ENCODE assay signal across 16 mouse cellular contexts in genomic region chr9:122130666-122131065, GRCm38 (mm10). TPM values are rescaled to one million over a fixed set of nuclear protein-coding genes. Genes with fewer than 3 reads are reported as not detected.
DNase-seq lines count a peak whose midpoint lies in the region; ATAC-seq and TF ChIP-seq lines count a peak whose summit lies in the region.
"Had no signal": no experiment of that assay in that cellular context is flagged by ENCODE, and none has a peak within 500 bp of the region (broad histone marks: within the 10 kb centered on the region; RNA-seq: fewer than 3 reads in every experiment).

No protein-coding gene starts in this region.

- DNase-seq in gastrocnemius, adult 2 months, result peak; percentile 34
- DNase-seq in gastrocnemius, adult 18-20 months (ENCODE audit: low spot score), result no peak
- DNase-seq in liver, adult 2 months (ENCODE audit: extremely low read depth, low read depth, low spot score), result no peak
- no peak for DNase-seq in stomach, postnatal 0 days (ENCODE audit: low spot score)
- DNase-seq in kidney, adult 9 months, result no peak
- DNase-seq: adrenal gland, adult 2 months; heart, postnatal 14 days; right cerebral cortex, postnatal 25 days had no signal

- peak overlapping the region; percentile 20 for H3K9ac ChIP-seq in liver, adult 2 months (ENCODE audit: low read depth, low read length)
- H3K9ac ChIP-seq in liver, embryonic 12.5 days, result no peak overlapping the region
- H3K9ac ChIP-seq in stomach, embryonic 15.5 days, result no peak overlapping the region
- H3K9ac ChIP-seq in stomach, postnatal 0 days (ENCODE audit: low read length), result no peak overlapping the region
- no peak overlapping the region; the same call in 1 of the 2 replicates for H3K9ac ChIP-seq in stomach, embryonic 16.5 days (ENCODE audit: low read length)
- H3K9ac ChIP-seq: hindbrain, embryonic 14.5 days had no signal

- no peaks in the 10 kb centered on the region for H3K27me3 ChIP-seq in liver, adult 2 months (ENCODE audit: control insufficient read depth, insufficient read depth, low read length)
- no peaks in the 10 kb centered on the region for H3K27me3 ChIP-seq in liver, embryonic 12.5 days (replicated peaks)
- no peaks in the 10 kb centered on the region for H3K27me3 ChIP-seq in stomach, embryonic 15.5 days (replicated peaks)
- no peaks in the 10 kb centered on the region for H3K27me3 ChIP-seq in stomach, postnatal 0 days (ENCODE audit: control insufficient read depth, insufficient read depth, low read length)
- H3K27me3 ChIP-seq in stomach, embryonic 16.5 days (ENCODE audit: control insufficient read depth, insufficient read depth, low read length), result no peaks in the 10 kb centered on the region
- H3K27me3 ChIP-seq: CH12.LX had no signal

- no peak overlapping the region for H3K4me2 ChIP-seq in liver, embryonic 12.5 days
- H3K4me2 ChIP-seq in stomach, embryonic 15.5 days, result no peak overlapping the region
- no peak overlapping the region for H3K4me2 ChIP-seq in stomach, postnatal 0 days (replicated peaks; ENCODE audit: low read depth)
- no peak overlapping the region for H3K4me2 ChIP-seq in stomach, embryonic 16.5 days (ENCODE audit: low read depth, low read length)
- H3K4me2 ChIP-seq: hindbrain, embryonic 14.5 days had no signal

- WGBS in liver, adult 2 months, result 30% methylated on average over 3 of the region's 3 CpGs
- WGBS in liver, embryonic 12.5 days (ENCODE audit: insufficient replicate concordance), result 53% methylated on average over 3 of the region's 3 CpGs
- 36% methylated on average over 3 of the region's 3 CpGs for WGBS in stomach, embryonic 15.5 days
- 44% methylated on average over 3 of the region's 3 CpGs for WGBS in stomach, postnatal 0 days
- WGBS in stomach, embryonic 16.5 days, result 21% methylated on average over 3 of the region's 3 CpGs

- H3K4me1 ChIP-seq in liver, adult 2 months (ENCODE audit: control insufficient read depth, insufficient read depth, low read length), result peaks cover 63% of the 10 kb centered on the region
- peaks cover 61% of the 10 kb centered on the region for H3K4me1 ChIP-seq in liver, embryonic 12.5 days
- H3K4me1 ChIP-seq in stomach, embryonic 15.5 days, result peaks cover 29% of the 10 kb centered on the region
- H3K4me1 ChIP-seq in stomach, postnatal 0 days (replicated peaks; ENCODE audit: control insufficient read depth, insufficient read depth), result peaks cover 7% of the 10 kb centered on the region; the same call in 1 of the 2 replicates
- peaks cover 19% of the 10 kb centered on the region for H3K4me1 ChIP-seq in stomach, embryonic 16.5 days (ENCODE audit: control insufficient read depth, insufficient read depth, low read length)

- peaks cover 14% of the 10 kb centered on the region for H3K36me3 ChIP-seq in liver, adult 2 months (ENCODE audit: control insufficient read depth, insufficient read depth, low read length)
- peaks cover 10% of the 10 kb centered on the region for H3K36me3 ChIP-seq in liver, embryonic 12.5 days
- 0 out of 2 replicates have a peak, but pooled peaks cover 4% of the 10 kb centered on the region for H3K36me3 ChIP-seq in stomach, embryonic 15.5 days
- H3K36me3 ChIP-seq in stomach, postnatal 0 days (ENCODE audit: control insufficient read depth, insufficient read depth, low read length), result no peaks in the 10 kb centered on the region
- no peaks in the 10 kb centered on the region for H3K36me3 ChIP-seq in stomach, embryonic 16.5 days (ENCODE audit: control insufficient read depth, insufficient read depth, low read length)

- TF ChIP-seq POLR2A in liver, adult 2 months (IDR thresholded peaks at IDR 0.05; ENCODE audit: extremely low read depth, insufficient read depth, low read length), result no peak

- no peaks in the 10 kb centered on the region for H3K9me3 ChIP-seq in liver, embryonic 12.5 days (replicated peaks)
- no peaks in the 10 kb centered on the region for H3K9me3 ChIP-seq in stomach, embryonic 15.5 days
- H3K9me3 ChIP-seq in stomach, postnatal 0 days (ENCODE audit: control insufficient read depth, low read length), result no peaks in the 10 kb centered on the region
- no peaks in the 10 kb centered on the region for H3K9me3 ChIP-seq in stomach, embryonic 16.5 days (replicated peaks; ENCODE audit: control insufficient read depth, low read length)
- H3K9me3 ChIP-seq: limb, embryonic 10.5 days had no signal

- intact Hi-C loops in gastrocnemius, adult 2 months (cut with DNase I), result no loop called here

- ATAC-seq in liver, embryonic 12.5 days, result no peak
- ATAC-seq in stomach, embryonic 15.5 days (ENCODE audit: insufficient read depth, low FRiP score, low read depth), result no peak
- ATAC-seq in stomach, postnatal 0 days (ENCODE audit: low FRiP score, low TSS enrichment), result no peak
- ATAC-seq in stomach, embryonic 16.5 days (ENCODE audit: insufficient read depth, low FRiP score), result no peak
- ATAC-seq: forebrain, embryonic 14.5 days had no signal

- no peak for TF ChIP-seq CTCF in gastrocnemius, adult 2 months (IDR thresholded peaks at IDR 0.05)
- TF ChIP-seq CTCF in liver, adult 2 months (IDR thresholded peaks at IDR 0.05; ENCODE audit: low read depth, low read length), result no peak
- no peak for TF ChIP-seq CTCF in stomach, postnatal 0 days (IDR thresholded peaks at IDR 0.05; ENCODE audit: low read depth)

- peak overlapping the region; percentile 13 for H3K4me3 ChIP-seq in gastrocnemius, adult 2 months
- H3K4me3 ChIP-seq in liver, adult 2 months (ENCODE audit: insufficient read depth, low read depth, low read length), result no peak overlapping the region
- H3K4me3 ChIP-seq in liver, embryonic 12.5 days, result no peak overlapping the region
- H3K4me3 ChIP-seq in stomach, embryonic 15.5 days (replicated peaks), result no peak overlapping the region
- no peak overlapping the region for H3K4me3 ChIP-seq in stomach, postnatal 0 days (ENCODE audit: low read depth, low read length)
- no peak overlapping the region for H3K4me3 ChIP-seq in stomach, embryonic 16.5 days (replicated peaks; ENCODE audit: low read length)
- H3K4me3 ChIP-seq: erythroblast, embryonic 14.5 days; limb, embryonic 10.5 days had no signal

- H3K27ac ChIP-seq in gastrocnemius, adult 2 months, result peak overlapping the region; percentile 63
- H3K27ac ChIP-seq in liver, adult 2 months (replicated peaks; ENCODE audit: insufficient read depth, low read depth, low read length), result peak overlapping the region; percentile 45
- H3K27ac ChIP-seq in liver, embryonic 12.5 days, result no peak overlapping the region
- H3K27ac ChIP-seq in stomach, embryonic 15.5 days, result peak overlapping the region; percentile 58
- no peak overlapping the region for H3K27ac ChIP-seq in stomach, postnatal 0 days (replicated peaks)
- H3K27ac ChIP-seq in stomach, embryonic 16.5 days (ENCODE audit: low read length), result 0 out of 2 replicates have a peak overlapping the region, but pooled peaks have one; percentile 25
- H3K27ac ChIP-seq: hindbrain, embryonic 14.5 days; limb, embryonic 10.5 days had no signal

- H3K79me2 ChIP-seq in liver, adult 2 months (ENCODE audit: control insufficient read depth, insufficient read depth, low read length), result peaks cover 55% of the 10 kb centered on the region

- no peak for TF ChIP-seq EP300 in stomach, postnatal 0 days (optimal IDR thresholded peaks at IDR 0.05)

RNA-seq across cellular contexts. Expression of gene Snrk, which starts 13.6 kb away (rescaled TPM):
- 10 to 100 TPM; 55.2 to 80.0 TPM for total RNA-seq in gastrocnemius, adult 2 months (2021)
- 10 to 100 TPM; 45.3 to 58.3 TPM for total RNA-seq in gastrocnemius, adult 18-20 months (2021)
- total RNA-seq in liver, adult 2 months (2014; rRNA removed), result 67.4 and 78.9 TPM in 2 replicates
- 34.3 and 36.4 TPM in 2 replicates for polyA plus RNA-seq in liver, adult 2 months (2012; rRNA removed)
- polyA plus RNA-seq in liver, embryonic 12.5 days (2016; fragmentation: Nextera tagmentation; extraction: Ambion mirVana), result 23.6 and 25.8 TPM in 2 replicates
- polyA plus RNA-seq in stomach, embryonic 15.5 days (2015; fragmentation: Nextera tagmentation; extraction: Ambion mirVana), result 54.2 and 56.1 TPM in 2 replicates
- polyA plus RNA-seq in stomach, postnatal 0 days (2015; fragmentation: Nextera tagmentation; extraction: Ambion mirVana), result 34.0 and 38.2 TPM in 2 replicates
- polyA plus RNA-seq in stomach, embryonic 16.5 days (2015; fragmentation: Nextera tagmentation; extraction: Ambion mirVana), result 46.7 and 52.9 TPM in 2 replicates

Comparison
In these comparisons a context has a peak if more than half of its experiments do, and no peak if none do; other contexts are left out.
1. H3K27ac ChIP-seq: peak in gastrocnemius, adult 2 months (single experiment), liver, adult 2 months (single experiment), stomach, embryonic 15.5 days (single experiment) and stomach, embryonic 16.5 days (single experiment); none in liver, embryonic 12.5 days (single experiment) and stomach, postnatal 0 days (single experiment).